Mouse (Mus musculus): Measurements from ENCODE around the gene Pibf1. TPM values are rescaled to one million over a fixed set of nuclear protein-coding genes. Genes with fewer than 3 reads are reported as not detected.

Gene Pibf1
- polyA plus RNA-seq, 1 experiment, result 2.5 TPM

GRCm38 (mm10) chr14:99219757-99220171 is 120.5 kb downstream of the Pibf1 start:
- no peak overlapping the region for H3K4me3 ChIP-seq (ENCODE audit: insufficient read depth, poor library complexity, severe bottlenecking)
- H3K79me2 ChIP-seq (ENCODE audit: control insufficient read depth, insufficient read depth), result no peaks in the 10 kb centered on the region
- H3K27me3 ChIP-seq (ENCODE audit: control insufficient read depth, insufficient read depth, insufficient read length), result no peaks in the 10 kb centered on the region
- no peaks in the 10 kb centered on the region for H3K79me3 ChIP-seq (ENCODE audit: low read depth)
- TF ChIP-seq MAX (IDR thresholded peaks at IDR 0.05), result no peak
- TF ChIP-seq MYOD1 (IDR thresholded peaks at IDR 0.05; ENCODE audit: control insufficient read depth, insufficient read length, low read depth), result no peak
- no peak for TF ChIP-seq CTCF (IDR thresholded peaks at IDR 0.05; ENCODE audit: control insufficient read depth, insufficient read depth, insufficient read length)
- no peak for TF ChIP-seq FOSL1 (IDR thresholded peaks at IDR 0.05; ENCODE audit: insufficient read depth, low read length, poor library complexity, severe bottlenecking)
- TF ChIP-seq MYOG (IDR thresholded peaks at IDR 0.05; ENCODE audit: control insufficient read depth, extremely low read depth, insufficient read length), result no peak
- TF ChIP-seq CEBPB (IDR thresholded peaks at IDR 0.05; ENCODE audit: low read depth), result no peak
- no peak for TF ChIP-seq USF1 (IDR thresholded peaks at IDR 0.05; ENCODE audit: low read depth)
- no peak overlapping the region for H3ac ChIP-seq (ENCODE audit: control insufficient read depth, insufficient read length, low read depth)
- peaks cover 4% of the 10 kb centered on the region for H3K36me3 ChIP-seq (ENCODE audit: control insufficient read depth, insufficient read depth)

GRCm38 (mm10) chr14:99225929-99226328 is 126.7 kb downstream of the Pibf1 start:
- H3K79me3 ChIP-seq (ENCODE audit: low read depth), result no peaks in the 10 kb centered on the region
- no peaks in the 10 kb centered on the region for H3K36me3 ChIP-seq (ENCODE audit: control insufficient read depth, insufficient read depth)
- H3K79me2 ChIP-seq (ENCODE audit: control insufficient read depth, insufficient read depth), result no peaks in the 10 kb centered on the region
- TF ChIP-seq USF1 (IDR thresholded peaks at IDR 0.05; ENCODE audit: low read depth) (no peak), CTCF (IDR thresholded peaks at IDR 0.05; ENCODE audit: control insufficient read depth, insufficient read depth, insufficient read length) (no peak), CEBPB (IDR thresholded peaks at IDR 0.05; ENCODE audit: low read depth) (no peak), MAX (IDR thresholded peaks at IDR 0.05) (no peak), FOSL1 (IDR thresholded peaks at IDR 0.05; ENCODE audit: insufficient read depth, low read length, poor library complexity, severe bottlenecking) (no peak), MYOD1 (IDR thresholded peaks at IDR 0.05; ENCODE audit: control insufficient read depth, insufficient read length, low read depth) (no peak), MYOG (IDR thresholded peaks at IDR 0.05; ENCODE audit: control insufficient read depth, extremely low read depth, insufficient read length) (no peak)
- no peak overlapping the region for H3K4me3 ChIP-seq (ENCODE audit: insufficient read depth, poor library complexity, severe bottlenecking)
- H3ac ChIP-seq (ENCODE audit: control insufficient read depth, insufficient read length, low read depth), result no peak overlapping the region
- no peaks in the 10 kb centered on the region for H3K27me3 ChIP-seq (ENCODE audit: control insufficient read depth, insufficient read depth, insufficient read length)

- no peaks in the 10 kb centered on the region for H3K36me3 ChIP-seq (ENCODE audit: control insufficient read depth, insufficient read depth)
- H3ac ChIP-seq (ENCODE audit: control insufficient read depth, insufficient read length, low read depth), result no peak overlapping the region
- H3K79me2 ChIP-seq (ENCODE audit: control insufficient read depth, insufficient read depth), result no peaks in the 10 kb centered on the region
- no peaks in the 10 kb centered on the region for H3K27me3 ChIP-seq (ENCODE audit: control insufficient read depth, insufficient read depth, insufficient read length)
- TF ChIP-seq MAX (IDR thresholded peaks at IDR 0.05), result no peak
- no peak for TF ChIP-seq CTCF (IDR thresholded peaks at IDR 0.05; ENCODE audit: control insufficient read depth, insufficient read depth, insufficient read length)
- TF ChIP-seq MYOG (IDR thresholded peaks at IDR 0.05; ENCODE audit: control insufficient read depth, extremely low read depth, insufficient read length), result no peak
- no peak for TF ChIP-seq CEBPB (IDR thresholded peaks at IDR 0.05; ENCODE audit: low read depth)
- TF ChIP-seq MYOD1 (IDR thresholded peaks at IDR 0.05; ENCODE audit: control insufficient read depth, insufficient read length, low read depth), result no peak
- TF ChIP-seq USF1 (IDR thresholded peaks at IDR 0.05; ENCODE audit: low read depth), result no peak
- no peak for TF ChIP-seq FOSL1 (IDR thresholded peaks at IDR 0.05; ENCODE audit: insufficient read depth, low read length, poor library complexity, severe bottlenecking)
- H3K4me3 ChIP-seq (ENCODE audit: insufficient read depth, poor library complexity, severe bottlenecking), result no peak overlapping the region
- H3K79me3 ChIP-seq (ENCODE audit: low read depth), result no peaks in the 10 kb centered on the region
Measured at GRCm38 (mm10) chr14:99229071-99229780, 130.0 kb downstream of the Pibf1 start.

- H3ac ChIP-seq (ENCODE audit: control insufficient read depth, insufficient read length, low read depth), result no peak overlapping the region
- no peaks in the 10 kb centered on the region for H3K36me3 ChIP-seq (ENCODE audit: control insufficient read depth, insufficient read depth)
- H3K79me2 ChIP-seq (ENCODE audit: control insufficient read depth, insufficient read depth), result no peaks in the 10 kb centered on the region
- no peaks in the 10 kb centered on the region for H3K79me3 ChIP-seq (ENCODE audit: low read depth)
- no peak overlapping the region for H3K4me3 ChIP-seq (ENCODE audit: insufficient read depth, poor library complexity, severe bottlenecking)
- no peak for TF ChIP-seq MYOG (IDR thresholded peaks at IDR 0.05; ENCODE audit: control insufficient read depth, extremely low read depth, insufficient read length)
- no peak for TF ChIP-seq MYOD1 (IDR thresholded peaks at IDR 0.05; ENCODE audit: control insufficient read depth, insufficient read length, low read depth)
- TF ChIP-seq MAX (IDR thresholded peaks at IDR 0.05), result no peak
- no peak for TF ChIP-seq USF1 (IDR thresholded peaks at IDR 0.05; ENCODE audit: low read depth)
- no peak for TF ChIP-seq CEBPB (IDR thresholded peaks at IDR 0.05; ENCODE audit: low read depth)
- no peak for TF ChIP-seq CTCF (IDR thresholded peaks at IDR 0.05; ENCODE audit: control insufficient read depth, insufficient read depth, insufficient read length)
- TF ChIP-seq FOSL1 (IDR thresholded peaks at IDR 0.05; ENCODE audit: insufficient read depth, low read length, poor library complexity, severe bottlenecking), result no peak
- H3K27me3 ChIP-seq (ENCODE audit: control insufficient read depth, insufficient read depth, insufficient read length), result no peaks in the 10 kb centered on the region
Measured at GRCm38 (mm10) chr14:99233056-99233455, 133.8 kb downstream of the Pibf1 start.

GRCm38 (mm10) chr14:99237115-99237514 is 137.9 kb downstream of the Pibf1 start:
- no peaks in the 10 kb centered on the region for H3K79me3 ChIP-seq (ENCODE audit: low read depth)
- H3K4me3 ChIP-seq (ENCODE audit: insufficient read depth, poor library complexity, severe bottlenecking), result no peak overlapping the region
- no peaks in the 10 kb centered on the region for H3K79me2 ChIP-seq (ENCODE audit: control insufficient read depth, insufficient read depth)
- no peaks in the 10 kb centered on the region for H3K36me3 ChIP-seq (ENCODE audit: control insufficient read depth, insufficient read depth)
- TF ChIP-seq CTCF (IDR thresholded peaks at IDR 0.05; ENCODE audit: control insufficient read depth, insufficient read depth, insufficient read length) (no peak), CEBPB (IDR thresholded peaks at IDR 0.05; ENCODE audit: low read depth) (no peak), MYOG (IDR thresholded peaks at IDR 0.05; ENCODE audit: control insufficient read depth, extremely low read depth, insufficient read length) (no peak), USF1 (IDR thresholded peaks at IDR 0.05; ENCODE audit: low read depth) (no peak), MAX (IDR thresholded peaks at IDR 0.05) (no peak), FOSL1 (IDR thresholded peaks at IDR 0.05; ENCODE audit: insufficient read depth, low read length, poor library complexity, severe bottlenecking) (no peak), MYOD1 (IDR thresholded peaks at IDR 0.05; ENCODE audit: control insufficient read depth, insufficient read length, low read depth) (no peak)
- no peaks in the 10 kb centered on the region for H3K27me3 ChIP-seq (ENCODE audit: control insufficient read depth, insufficient read depth, insufficient read length)
- no peak overlapping the region for H3ac ChIP-seq (ENCODE audit: control insufficient read depth, insufficient read length, low read depth)
